Mouse (Mus musculus) hindlimb bud, embryonic 11.5 days (tissue): Measurements from ENCODE around the gene 6430548M08Rik.

Source experiments
- DNase-seq: peaks from one replicate; pipeline ENCODE4 v3.0.0-alpha.2; 2012; ENCODE audit warnings: low read depth, low spot score; ENCODE audit errors: extremely low spot score

6430548M08Rik gene

GRCm38 (mm10) chr8:120104721-120105272, 9.2 kb upstream of the 6430548M08Rik start:
- DNase-seq: no peak

- no peak for DNase-seq
These were observed 4.8 kb upstream of the 6430548M08Rik start for GRCm38 (mm10) chr8:120109149-120109548.

GRCm38 (mm10) chr8:120110966-120111365, 3.0 kb upstream of the 6430548M08Rik start:
- DNase-seq: no peak

- no peak for DNase-seq
These were observed 2.6 kb upstream of the 6430548M08Rik start for GRCm38 (mm10) chr8:120111382-120111781.

GRCm38 (mm10) chr8:120112535-120112934, 1.4 kb upstream of the 6430548M08Rik start:
- no peak for DNase-seq

- no peak for DNase-seq
These were observed 646 bp upstream of the 6430548M08Rik start for GRCm38 (mm10) chr8:120113306-120113705.

- DNase-seq: no peak
These were observed 426 bp downstream of the 6430548M08Rik start for GRCm38 (mm10) chr8:120114315-120114841.

- DNase-seq: no peak
These were observed 2.6 kb downstream of the 6430548M08Rik start for GRCm38 (mm10) chr8:120116600-120116999.

GRCm38 (mm10) chr8:120118162-120118561, 4.2 kb downstream of the 6430548M08Rik start:
- no peak for DNase-seq

GRCm38 (mm10) chr8:120118847-120119246, 4.9 kb downstream of the 6430548M08Rik start:
- no peak for DNase-seq

- no peak for DNase-seq
These were observed 5.5 kb downstream of the 6430548M08Rik start for GRCm38 (mm10) chr8:120119429-120119828.

GRCm38 (mm10) chr8:120119931-120120330, 6.0 kb downstream of the 6430548M08Rik start:
- DNase-seq: no peak

GRCm38 (mm10) chr8:120120951-120121350, 7.0 kb downstream of the 6430548M08Rik start:
- DNase-seq: no peak

GRCm38 (mm10) chr8:120124261-120124660, 10.3 kb downstream of the 6430548M08Rik start:
- no peak for DNase-seq

- no peak for DNase-seq
These were observed 11.0 kb downstream of the 6430548M08Rik start for GRCm38 (mm10) chr8:120124836-120125389.

GRCm38 (mm10) chr8:120126357-120127161, 12.6 kb downstream of the 6430548M08Rik start:
- no peak for DNase-seq

GRCm38 (mm10) chr8:120129547-120129946, 15.6 kb downstream of the 6430548M08Rik start:
- DNase-seq: no peak

- DNase-seq: no peak
These were observed 17.2 kb downstream of the 6430548M08Rik start for GRCm38 (mm10) chr8:120131158-120131557.

- no peak for DNase-seq
These were observed 19.2 kb downstream of the 6430548M08Rik start for GRCm38 (mm10) chr8:120133169-120133568.

- no peak for DNase-seq
These were observed 21.7 kb downstream of the 6430548M08Rik start for GRCm38 (mm10) chr8:120135687-120136086.

GRCm38 (mm10) chr8:120136618-120137017, 22.7 kb downstream of the 6430548M08Rik start:
- DNase-seq: no peak

- no peak for DNase-seq
These were observed 25.0 kb downstream of the 6430548M08Rik start for GRCm38 (mm10) chr8:120138958-120139357.
